Comparison of ENCODE assay signal across 8 mouse cellular contexts in genomic region chr13:95347018-95347696, GRCm38 (mm10). TPM values are rescaled to one million over a fixed set of nuclear protein-coding genes. Genes with fewer than 3 reads are reported as not detected.
DNase-seq lines count a peak whose midpoint lies in the region; ATAC-seq and TF ChIP-seq lines count a peak whose summit lies in the region.

No protein-coding gene starts in this region.

- H3K4me1 ChIP-seq in heart, embryonic 12.5 days (replicated peaks): no peaks in the 10 kb centered on the region
- no peaks in the 10 kb centered on the region for H3K4me1 ChIP-seq in kidney, adult 2 months (ENCODE audit: control insufficient read depth, insufficient read depth, low read length)
- no peaks in the 10 kb centered on the region for H3K4me1 ChIP-seq in limb, embryonic 10.5 days
- no peaks in the 10 kb centered on the region for H3K4me1 ChIP-seq in midbrain, embryonic 14.5 days (ENCODE audit: control insufficient read depth, insufficient read depth, low read length)
- H3K4me1 ChIP-seq in spleen, adult 2 months (ENCODE audit: control insufficient read depth, insufficient read depth, insufficient read length): no peaks in the 10 kb centered on the region

- no peak overlapping the region for H3K9ac ChIP-seq in heart, embryonic 12.5 days
- no peak overlapping the region for H3K9ac ChIP-seq in midbrain, embryonic 14.5 days (replicated peaks; ENCODE audit: low read length)

- TF ChIP-seq CTCF in gastrocnemius, adult 2 months (IDR thresholded peaks at IDR 0.05): peak; percentile 93
- TF ChIP-seq CTCF in kidney, adult 2 months (conservative IDR thresholded peaks at IDR 0.05; ENCODE audit: insufficient read depth, insufficient read length, low read depth, low read length): peak; percentile 84
- TF ChIP-seq CTCF in spleen, adult 2 months (IDR thresholded peaks at IDR 0.05; ENCODE audit: extremely low read depth, insufficient read depth, insufficient read length, insufficient replicate concordance): peak; percentile 50; the same call in 1 of the 2 replicates

- H3K4me2 ChIP-seq in heart, embryonic 12.5 days: no peak overlapping the region
- no peak overlapping the region for H3K4me2 ChIP-seq in midbrain, embryonic 14.5 days (ENCODE audit: low read length)

- H3K27ac ChIP-seq in heart, embryonic 12.5 days (ENCODE audit: poor library complexity, severe bottlenecking): no peak overlapping the region
- H3K27ac ChIP-seq in gastrocnemius, adult 2 months: no peak overlapping the region
- no peak overlapping the region for H3K27ac ChIP-seq in kidney, adult 2 months (ENCODE audit: insufficient read depth, low read depth, low read length)
- H3K27ac ChIP-seq in limb, embryonic 10.5 days: no peak overlapping the region
- H3K27ac ChIP-seq in midbrain, embryonic 14.5 days (replicated peaks; ENCODE audit: low read depth, low read length): no peak overlapping the region
- H3K27ac ChIP-seq in spleen, adult 2 months (ENCODE audit: insufficient read depth, low read length): no peak overlapping the region

- peak; percentile 57 to 85 for DNase-seq in heart, adult 18-20 months
- peak; percentile 78 to 84 for DNase-seq in cerebellum, postnatal 36 days
- peak; percentile 75 for DNase-seq in gastrocnemius, adult 2 months
- peak; percentile 84 for DNase-seq in kidney, adult 2 months
- peak; percentile 91 for DNase-seq in limb, embryonic 10.5 days (ENCODE audit: low spot score)
- peak; percentile 93 for DNase-seq in midbrain, embryonic 14.5 days
- DNase-seq in spleen, adult 2 months (ENCODE audit: low read depth in 1 of 2, low spot score in 2 of 2): peak; percentile 25 to 38

- 36% methylated on average over 8 of the region's 8 CpGs for WGBS in heart, embryonic 12.5 days
- 26% methylated on average over 8 of the region's 8 CpGs for WGBS in kidney, adult 2 months
- 35% methylated on average over 8 of the region's 8 CpGs for WGBS in limb, embryonic 10.5 days
- WGBS in midbrain, embryonic 14.5 days: 30% methylated on average over 8 of the region's 8 CpGs
- 25% methylated on average over 8 of the region's 8 CpGs for WGBS in spleen, adult 2 months

- H3K4me3 ChIP-seq in heart, embryonic 12.5 days: no peak overlapping the region
- no peak overlapping the region for H3K4me3 ChIP-seq in gastrocnemius, adult 2 months
- H3K4me3 ChIP-seq in kidney, adult 2 months (ENCODE audit: insufficient read depth, low read depth, low read length): no peak overlapping the region
- no peak overlapping the region for H3K4me3 ChIP-seq in limb, embryonic 10.5 days
- no peak overlapping the region for H3K4me3 ChIP-seq in midbrain, embryonic 14.5 days (replicated peaks; ENCODE audit: low read depth, low read length)
- no peak overlapping the region for H3K4me3 ChIP-seq in spleen, adult 2 months (ENCODE audit: extremely low read depth, insufficient read depth, insufficient read length)

- no peak for TF ChIP-seq POLR2A in kidney, adult 2 months (IDR thresholded peaks at IDR 0.05; ENCODE audit: low read depth, low read length)
- no peak for TF ChIP-seq POLR2A in spleen, adult 2 months (IDR thresholded peaks at IDR 0.05; ENCODE audit: low read depth, low read length)

- no peak for ATAC-seq in heart, embryonic 12.5 days (ENCODE audit: insufficient number of reproducible peaks, low FRiP score)
- ATAC-seq in midbrain, embryonic 14.5 days (ENCODE audit: low FRiP score, low TSS enrichment): peak; percentile 44; the same call in 1 of the 2 replicates

- peaks cover 29% of the 10 kb centered on the region for H3K36me3 ChIP-seq in heart, embryonic 12.5 days
- H3K36me3 ChIP-seq in kidney, adult 2 months (ENCODE audit: control insufficient read depth, insufficient read depth, low read length): peaks cover 3% of the 10 kb centered on the region
- peaks cover 40% of the 10 kb centered on the region for H3K36me3 ChIP-seq in limb, embryonic 10.5 days
- H3K36me3 ChIP-seq in midbrain, embryonic 14.5 days (ENCODE audit: control insufficient read depth, insufficient read depth, low read length): peaks cover 23% of the 10 kb centered on the region
- peaks cover 16% of the 10 kb centered on the region for H3K36me3 ChIP-seq in spleen, adult 2 months (ENCODE audit: control insufficient read depth, insufficient read depth, low read length)

- intact Hi-C loops in gastrocnemius, adult 2 months (cut with DNase I): loop anchor here (2.0 kb wide), 1 partner anchor 328 kb away; no protein-coding TSS in a partner anchor

- H3K9me3 ChIP-seq in heart, embryonic 12.5 days (replicated peaks): no peaks in the 10 kb centered on the region
- H3K9me3 ChIP-seq in limb, embryonic 10.5 days (replicated peaks): no peaks in the 10 kb centered on the region
- H3K9me3 ChIP-seq in midbrain, embryonic 14.5 days (ENCODE audit: control insufficient read depth, low read length): no peaks in the 10 kb centered on the region

- H3K27me3 ChIP-seq in heart, embryonic 12.5 days (replicated peaks): no peaks in the 10 kb centered on the region
- H3K27me3 ChIP-seq in kidney, adult 2 months (replicated peaks; ENCODE audit: control insufficient read depth, insufficient read depth, low read length): no peaks in the 10 kb centered on the region
- no peaks in the 10 kb centered on the region for H3K27me3 ChIP-seq in limb, embryonic 10.5 days (ENCODE audit: low read depth, poor library complexity, severe bottlenecking)
- H3K27me3 ChIP-seq in midbrain, embryonic 14.5 days (ENCODE audit: control insufficient read depth, insufficient read depth, low read length): no peaks in the 10 kb centered on the region
- no peaks in the 10 kb centered on the region for H3K27me3 ChIP-seq in spleen, adult 2 months (ENCODE audit: control insufficient read depth, insufficient read depth, low read length)

RNA-seq across cellular contexts. Expression of gene Zbed3, which starts 23.7 kb away (rescaled TPM):
- total RNA-seq in heart, adult 18-20 months (2021): 10 to 100 TPM; 13.0 to 13.5 TPM
- 60.0 and 64.3 TPM in 2 replicates for polyA plus RNA-seq in heart, embryonic 12.5 days (2016; fragmentation: Nextera tagmentation; extraction: Ambion mirVana)
- 1 to 10 TPM; 4.2 to 8.2 TPM for total RNA-seq in gastrocnemius, adult 2 months (2021)
- 44.7 and 46.1 TPM in 2 replicates for polyA plus RNA-seq in kidney, adult 2 months (2012; rRNA removed)
- 81.8 and 98.6 TPM in 2 replicates for polyA plus RNA-seq in limb, embryonic 10.5 days (2016; fragmentation: Nextera tagmentation; extraction: Ambion mirVana)
- polyA plus RNA-seq in midbrain, embryonic 14.5 days (2014; fragmentation: Nextera tagmentation; extraction: Ambion mirVana): 32.9 and 37.9 TPM in 2 replicates
- 9.4 and 12.4 TPM in 2 replicates for polyA plus RNA-seq in spleen, adult 2 months (2012; rRNA removed)

RNA-seq across cellular contexts. Expression of gene Aggf1, which starts 28.0 kb away (rescaled TPM):
- total RNA-seq in heart, adult 18-20 months (2021): 10 to 100 TPM; 23.2 to 24.2 TPM
- 30.3 and 31.6 TPM in 2 replicates for polyA plus RNA-seq in heart, embryonic 12.5 days (2016; fragmentation: Nextera tagmentation; extraction: Ambion mirVana)
- 10 to 100 TPM; 16.5 to 19.7 TPM for total RNA-seq in gastrocnemius, adult 2 months (2021)
- 14.6 and 15.4 TPM in 2 replicates for polyA plus RNA-seq in kidney, adult 2 months (2012; rRNA removed)
- polyA plus RNA-seq in limb, embryonic 10.5 days (2016; fragmentation: Nextera tagmentation; extraction: Ambion mirVana): 38.9 and 44.6 TPM in 2 replicates
- 35.7 and 46.4 TPM in 2 replicates for polyA plus RNA-seq in midbrain, embryonic 14.5 days (2014; fragmentation: Nextera tagmentation; extraction: Ambion mirVana)
- polyA plus RNA-seq in spleen, adult 2 months (2012; rRNA removed): 10.9 and 16.0 TPM in 2 replicates

Comparison
In these comparisons a context has a peak if more than half of its experiments do, and no peak if none do; other contexts are left out.
1. DNase-seq: peak in every context shown above with its lines; median percentile 93 in midbrain, embryonic 14.5 days; 91 in limb, embryonic 10.5 days; 84 in kidney, adult 2 months; 81 in cerebellum, postnatal 36 days; 75 in gastrocnemius, adult 2 months; 71 in heart, adult 18-20 months; 32 in spleen, adult 2 months.